Mouse (Mus musculus) lung, postnatal 0 days (tissue): ENCODE results near the gene Rab4b.

Experiments used
- CTCF ChIP-seq: IDR thresholded peaks from 2 replicates; pipeline ENCODE4 v1.5.1; 2016; ENCODE audit warnings: antibody characterized with exemption, mild to moderate bottlenecking
- EP300 ChIP-seq: IDR thresholded peaks from 2 replicates; pipeline ENCODE4 v1.6.1; 2016; ENCODE audit warnings: antibody characterized with exemption, mild to moderate bottlenecking, control low read depth

DNA sequence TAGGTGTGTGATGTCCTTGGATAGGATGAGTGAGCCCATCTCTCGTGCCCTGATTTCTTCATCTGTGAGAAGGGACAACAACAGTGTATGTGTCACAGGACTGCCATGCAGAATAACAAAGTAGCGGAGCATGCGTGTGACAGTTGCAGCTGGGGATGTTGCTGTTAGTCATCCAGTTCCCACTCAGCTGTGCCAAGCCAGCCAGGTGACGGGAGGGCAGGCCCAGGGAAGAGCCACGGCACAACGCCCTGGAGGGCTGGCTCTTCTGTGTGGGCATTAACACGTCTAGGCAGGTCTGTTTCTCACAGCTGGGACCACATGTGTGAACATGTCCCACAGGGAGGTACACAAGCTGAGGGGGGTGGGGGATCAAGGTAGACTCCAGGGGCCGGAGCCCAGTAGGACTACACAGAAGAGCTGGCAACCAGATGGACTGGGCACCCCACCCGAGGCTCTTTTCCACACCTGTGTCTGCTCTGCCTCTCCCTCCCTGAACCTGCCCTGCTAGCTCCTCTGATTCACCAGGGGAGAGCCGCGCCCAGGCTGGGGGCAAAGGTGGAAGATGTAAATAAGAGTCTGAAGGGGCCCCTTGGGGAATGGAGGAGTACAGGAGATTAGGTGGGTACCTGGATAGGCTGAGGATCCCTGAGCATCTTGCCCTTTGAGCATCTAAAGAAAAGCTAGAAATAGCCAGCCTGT lies 46.3 kb upstream of the Rab4b start:
- TF ChIP-seq CTCF (no peak), EP300 (no peak)
